Mouse (Mus musculus): Measurements from ENCODE around the gene Cask.

DNA sequence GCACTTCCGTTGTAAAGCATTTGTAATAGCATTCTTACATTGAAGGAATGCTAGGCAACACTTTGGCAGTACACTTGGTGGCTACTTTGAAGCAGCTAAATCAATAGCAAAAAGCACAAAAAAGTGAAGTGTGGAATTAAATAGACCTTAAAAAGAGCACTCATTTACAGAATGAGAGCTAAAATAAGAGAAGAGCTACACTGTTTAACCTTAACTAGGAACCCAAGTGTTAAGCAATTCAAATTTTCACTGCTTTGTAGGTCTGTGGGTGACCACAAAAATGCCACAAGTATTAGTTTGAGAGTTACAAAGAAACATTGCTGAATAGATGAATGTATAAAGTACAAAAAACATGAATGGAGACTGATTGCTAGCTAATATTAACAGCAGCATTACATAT, 86.1 kb downstream of the Cask start:
- no peak for TF ChIP-seq GATA1 (IDR thresholded peaks at IDR 0.05; ENCODE audit: low read length)
- TF ChIP-seq TAL1 (IDR thresholded peaks at IDR 0.05; ENCODE audit: low read length): no peak
